Mouse (Mus musculus): ENCODE measurements around the gene Mgst1. TPM values are rescaled to one million over a fixed set of nuclear protein-coding genes. Genes with fewer than 3 reads are reported as not detected.

The Mgst1 gene
- 133 and 151 TPM in 2 replicates for polyA plus RNA-seq (2014; fragmentation: Nextera tagmentation; extraction: Ambion mirVana)

DNA sequence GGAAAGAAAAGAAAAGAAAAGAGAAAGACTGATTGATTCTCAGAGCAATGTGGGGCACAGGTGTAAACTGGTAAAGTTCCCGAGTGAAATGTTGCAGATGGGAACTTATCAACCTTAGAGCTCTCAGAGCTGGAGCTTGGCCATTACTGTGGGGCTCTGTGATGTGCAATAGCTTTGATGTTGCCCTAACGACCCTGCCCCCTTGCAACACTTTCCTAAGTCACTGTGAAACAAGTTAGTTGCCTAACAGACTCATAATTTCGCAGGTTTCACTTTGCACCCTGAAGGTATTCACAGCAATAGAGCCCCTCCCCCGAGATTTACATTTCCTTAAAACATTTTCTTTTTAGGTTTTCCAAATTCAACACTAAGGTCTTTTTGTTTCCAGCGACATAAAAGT is at the start of gene Mgst1:
Gene Mgst1 (plus strand): TSS at position 387 of the 400 bp plus-strand sequence.
- WGBS: 2% methylated on average over 5 of the region's 5 CpGs
- ATAC-seq (ENCODE audit: insufficient number of reproducible peaks, insufficient read depth, low FRiP score, low read depth): no peak
- H3K27me3 ChIP-seq (ENCODE audit: control insufficient read depth, insufficient read depth, low read length): no peaks in the 10 kb centered on the region
- peak within 1 kb of the TSS; percentile 1 to 59; a peak in 2 of 4 replicates for H3K27ac ChIP-seq (replicated peaks in 1 of 2; ENCODE audit: control insufficient read depth in 1 of 2, insufficient read depth in 1 of 2, low read depth in 2 of 2, low read length in 2 of 2)
- no peaks in the 10 kb centered on the region for H3K36me3 ChIP-seq (ENCODE audit: control insufficient read depth, insufficient read depth, low read length)
- H3K9ac ChIP-seq (ENCODE audit: low read length): peak within 1 kb of the TSS; percentile 77
- no peaks in the 10 kb centered on the region for H3K9me3 ChIP-seq (ENCODE audit: control insufficient read depth, low read length)
- peak within 1 kb of the TSS; percentile 50 to 64 for H3K4me3 ChIP-seq (ENCODE audit: control insufficient read depth in 1 of 2, insufficient read depth in 1 of 2, low read depth in 1 of 2, low read length in 2 of 2)
- peak within 1 kb of the TSS; percentile 83 for H3K4me2 ChIP-seq (ENCODE audit: low read length)
- peaks cover 10 to 16% of the 10 kb centered on the region in 2 experiments; a peak in 3 of 4 replicates for H3K4me1 ChIP-seq (ENCODE audit: control insufficient read depth in 2 of 2, insufficient read depth in 2 of 2, low read length in 2 of 2)

GRCm38 (mm10) chr6:138092432-138092831 is 47.7 kb upstream of the Mgst1 start:
- no peak overlapping the region for H3K27ac ChIP-seq (replicated peaks in 1 of 2; ENCODE audit: control insufficient read depth in 1 of 2, insufficient read depth in 1 of 2, low read depth in 2 of 2, low read length in 2 of 2)
- ATAC-seq (ENCODE audit: insufficient number of reproducible peaks, insufficient read depth, low FRiP score, low read depth): no peak
- H3K4me1 ChIP-seq (ENCODE audit: control insufficient read depth in 2 of 2, insufficient read depth in 2 of 2, low read length in 2 of 2): peaks cover 0 to 3% of the 10 kb centered on the region in 2 experiments; a peak in 1 of 4 replicates
- H3K9ac ChIP-seq (ENCODE audit: low read length): no peak overlapping the region
- H3K9me3 ChIP-seq (ENCODE audit: control insufficient read depth, low read length): no peaks in the 10 kb centered on the region
- H3K36me3 ChIP-seq (ENCODE audit: control insufficient read depth, insufficient read depth, low read length): no peaks in the 10 kb centered on the region
- no peak overlapping the region for H3K4me3 ChIP-seq (ENCODE audit: control insufficient read depth in 1 of 2, insufficient read depth in 1 of 2, low read depth in 1 of 2, low read length in 2 of 2)
- H3K27me3 ChIP-seq (ENCODE audit: control insufficient read depth, insufficient read depth, low read length): no peaks in the 10 kb centered on the region
- 75% methylated on average over 7 of the region's 7 CpGs for WGBS
- H3K4me2 ChIP-seq (ENCODE audit: low read length): no peak overlapping the region

GRCm38 (mm10) chr6:138095060-138095459 is 45.1 kb upstream of the Mgst1 start:
- 85% methylated on average over 3 of the region's 3 CpGs for WGBS
- no peak overlapping the region for H3K27ac ChIP-seq (replicated peaks in 1 of 2; ENCODE audit: control insufficient read depth in 1 of 2, insufficient read depth in 1 of 2, low read depth in 2 of 2, low read length in 2 of 2)
- H3K9me3 ChIP-seq (ENCODE audit: control insufficient read depth, low read length): no peaks in the 10 kb centered on the region
- no peaks in the 10 kb centered on the region for H3K4me1 ChIP-seq (ENCODE audit: control insufficient read depth in 2 of 2, insufficient read depth in 2 of 2, low read length in 2 of 2)
- no peaks in the 10 kb centered on the region for H3K36me3 ChIP-seq (ENCODE audit: control insufficient read depth, insufficient read depth, low read length)
- no peak overlapping the region for H3K4me2 ChIP-seq (ENCODE audit: low read length)
- no peak for ATAC-seq (ENCODE audit: insufficient number of reproducible peaks, insufficient read depth, low FRiP score, low read depth)
- H3K27me3 ChIP-seq (ENCODE audit: control insufficient read depth, insufficient read depth, low read length): no peaks in the 10 kb centered on the region
- no peak overlapping the region for H3K9ac ChIP-seq (ENCODE audit: low read length)
- H3K4me3 ChIP-seq (ENCODE audit: control insufficient read depth in 1 of 2, insufficient read depth in 1 of 2, low read depth in 1 of 2, low read length in 2 of 2): no peak overlapping the region

- Histone ChIP-seq H3K4me2 (ENCODE audit: low read length) (no peak overlapping the region), H3K4me1 (ENCODE audit: control insufficient read depth in 2 of 2, insufficient read depth in 2 of 2, low read length in 2 of 2) (no peaks in the 10 kb centered on the region), H3K27ac (replicated peaks in 1 of 2; ENCODE audit: control insufficient read depth in 1 of 2, insufficient read depth in 1 of 2, low read depth in 2 of 2, low read length in 2 of 2) (no peak overlapping the region), H3K36me3 (ENCODE audit: control insufficient read depth, insufficient read depth, low read length) (no peaks in the 10 kb centered on the region), H3K9ac (ENCODE audit: low read length) (no peak overlapping the region), H3K9me3 (ENCODE audit: control insufficient read depth, low read length) (no peaks in the 10 kb centered on the region), H3K27me3 (ENCODE audit: control insufficient read depth, insufficient read depth, low read length) (no peaks in the 10 kb centered on the region), H3K4me3 (ENCODE audit: control insufficient read depth in 1 of 2, insufficient read depth in 1 of 2, low read depth in 1 of 2, low read length in 2 of 2) (no peak overlapping the region)
- no peak for ATAC-seq (ENCODE audit: insufficient number of reproducible peaks, insufficient read depth, low FRiP score, low read depth)
- 70% methylated on average over 3 of the region's 3 CpGs for WGBS
These were observed 40.5 kb upstream of the Mgst1 start for GRCm38 (mm10) chr6:138099646-138100045.

DNA sequence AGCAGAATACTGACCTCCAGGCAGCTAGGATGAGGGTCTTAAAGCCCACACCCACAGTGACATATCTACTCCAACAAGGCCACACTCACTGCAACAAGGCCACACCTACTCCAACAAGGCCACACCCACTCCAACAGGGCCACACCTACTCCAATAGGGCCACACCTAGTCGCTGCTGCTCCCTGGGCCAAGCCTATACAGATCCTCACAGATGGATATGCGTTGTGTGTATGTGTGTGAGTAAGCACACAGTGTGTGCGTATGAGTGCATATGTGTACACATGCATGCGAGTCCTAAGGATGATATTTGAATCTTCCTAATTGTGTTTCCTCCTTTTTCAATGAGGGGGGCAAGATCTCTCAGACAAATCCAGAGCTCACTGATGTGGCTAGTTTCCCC is 38.3 kb upstream of the Mgst1 start:
- ATAC-seq (ENCODE audit: insufficient number of reproducible peaks, insufficient read depth, low FRiP score, low read depth): no peak
- Histone ChIP-seq H3K9ac (ENCODE audit: low read length) (no peak overlapping the region), H3K4me1 (ENCODE audit: control insufficient read depth in 2 of 2, insufficient read depth in 2 of 2, low read length in 2 of 2) (no peaks in the 10 kb centered on the region), H3K36me3 (ENCODE audit: control insufficient read depth, insufficient read depth, low read length) (no peaks in the 10 kb centered on the region), H3K4me3 (ENCODE audit: control insufficient read depth in 1 of 2, insufficient read depth in 1 of 2, low read depth in 1 of 2, low read length in 2 of 2) (no peak overlapping the region), H3K27me3 (ENCODE audit: control insufficient read depth, insufficient read depth, low read length) (no peaks in the 10 kb centered on the region), H3K9me3 (ENCODE audit: control insufficient read depth, low read length) (no peaks in the 10 kb centered on the region), H3K27ac (replicated peaks in 1 of 2; ENCODE audit: control insufficient read depth in 1 of 2, insufficient read depth in 1 of 2, low read depth in 2 of 2, low read length in 2 of 2) (no peak overlapping the region), H3K4me2 (ENCODE audit: low read length) (no peak overlapping the region)
- WGBS: 85% methylated on average over 4 of the region's 4 CpGs

DNA sequence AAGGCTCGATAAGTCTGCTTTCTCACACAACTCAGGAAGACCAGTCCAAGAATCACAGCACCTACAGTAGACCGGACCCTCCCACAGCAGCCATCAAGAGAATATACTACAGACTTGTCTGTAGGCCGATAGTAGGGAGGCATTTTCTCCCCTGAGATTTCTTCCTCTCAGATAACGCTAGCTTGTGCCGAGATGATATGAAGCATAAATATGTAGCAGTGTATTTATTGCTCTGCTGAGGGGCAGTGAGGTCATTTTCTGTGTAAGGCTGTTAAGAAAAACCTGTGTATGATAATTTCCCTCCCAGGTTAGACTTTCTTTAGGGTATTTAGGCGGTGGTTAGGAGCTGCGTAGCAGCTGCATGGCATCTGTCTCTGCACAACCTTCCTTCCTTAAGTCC is 37.2 kb upstream of the Mgst1 start:
- Histone ChIP-seq H3K27me3 (ENCODE audit: control insufficient read depth, insufficient read depth, low read length) (no peaks in the 10 kb centered on the region), H3K36me3 (ENCODE audit: control insufficient read depth, insufficient read depth, low read length) (no peaks in the 10 kb centered on the region), H3K4me2 (ENCODE audit: low read length) (no peak overlapping the region), H3K9me3 (ENCODE audit: control insufficient read depth, low read length) (no peaks in the 10 kb centered on the region), H3K4me3 (ENCODE audit: control insufficient read depth in 1 of 2, insufficient read depth in 1 of 2, low read depth in 1 of 2, low read length in 2 of 2) (no peak overlapping the region), H3K9ac (ENCODE audit: low read length) (no peak overlapping the region), H3K4me1 (ENCODE audit: control insufficient read depth in 2 of 2, insufficient read depth in 2 of 2, low read length in 2 of 2) (no peaks in the 10 kb centered on the region), H3K27ac (replicated peaks in 1 of 2; ENCODE audit: control insufficient read depth in 1 of 2, insufficient read depth in 1 of 2, low read depth in 2 of 2, low read length in 2 of 2) (no peak overlapping the region)
- 59% methylated on average over 7 of the region's 7 CpGs for WGBS
- ATAC-seq (ENCODE audit: insufficient number of reproducible peaks, insufficient read depth, low FRiP score, low read depth): no peak

- H3K4me3 ChIP-seq (ENCODE audit: control insufficient read depth in 1 of 2, insufficient read depth in 1 of 2, low read depth in 1 of 2, low read length in 2 of 2): no peak overlapping the region
These were observed 35.6 kb upstream of the Mgst1 start for GRCm38 (mm10) chr6:138104559-138104958.

GRCm38 (mm10) chr6:138117496-138117895 is 22.6 kb upstream of the Mgst1 start:
- Histone ChIP-seq H3K27me3 (ENCODE audit: control insufficient read depth, insufficient read depth, low read length) (no peaks in the 10 kb centered on the region), H3K4me3 (ENCODE audit: control insufficient read depth in 1 of 2, insufficient read depth in 1 of 2, low read depth in 1 of 2, low read length in 2 of 2) (no peak overlapping the region), H3K27ac (replicated peaks in 1 of 2; ENCODE audit: control insufficient read depth in 1 of 2, insufficient read depth in 1 of 2, low read depth in 2 of 2, low read length in 2 of 2) (no peak overlapping the region), H3K36me3 (ENCODE audit: control insufficient read depth, insufficient read depth, low read length) (no peaks in the 10 kb centered on the region), H3K4me1 (ENCODE audit: control insufficient read depth in 2 of 2, insufficient read depth in 2 of 2, low read length in 2 of 2) (no peaks in the 10 kb centered on the region), H3K9ac (ENCODE audit: low read length) (no peak overlapping the region), H3K4me2 (ENCODE audit: low read length) (no peak overlapping the region), H3K9me3 (ENCODE audit: control insufficient read depth, low read length) (no peaks in the 10 kb centered on the region)
- ATAC-seq (ENCODE audit: insufficient number of reproducible peaks, insufficient read depth, low FRiP score, low read depth): no peak
- WGBS: 73% methylated on average over 3 of the region's 3 CpGs

More at GRCm38 (mm10) chr6:138104559-138104958, 35.6 kb upstream of the Mgst1 start:
- Histone ChIP-seq H3K4me2 (ENCODE audit: low read length) (no peak overlapping the region), H3K9me3 (ENCODE audit: control insufficient read depth, low read length) (no peaks in the 10 kb centered on the region), H3K36me3 (ENCODE audit: control insufficient read depth, insufficient read depth, low read length) (no peaks in the 10 kb centered on the region), H3K4me1 (ENCODE audit: control insufficient read depth in 2 of 2, insufficient read depth in 2 of 2, low read length in 2 of 2) (no peaks in the 10 kb centered on the region), H3K27ac (replicated peaks in 1 of 2; ENCODE audit: control insufficient read depth in 1 of 2, insufficient read depth in 1 of 2, low read depth in 2 of 2, low read length in 2 of 2) (no peak overlapping the region), H3K27me3 (ENCODE audit: control insufficient read depth, insufficient read depth, low read length) (no peaks in the 10 kb centered on the region), H3K9ac (ENCODE audit: low read length) (no peak overlapping the region)
- no peak for ATAC-seq (ENCODE audit: insufficient number of reproducible peaks, insufficient read depth, low FRiP score, low read depth)
